Mouse (Mus musculus) forebrain, embryonic 11.5 days (tissue): ENCODE results near the gene Nup133. TPM values are rescaled to one million over a fixed set of nuclear protein-coding genes. Genes with fewer than 3 reads are reported as not detected.

Experiments used
- ATAC-seq: fragments of 200-750 bp; cut with Nextera tagmentation; replicated peaks from 2 replicates; pipeline ENCODE4 v1.8.0; 2017; ENCODE audit warnings: moderate TSS enrichment; ENCODE audit not compliant: low FRiP score
- DNase-seq: peaks from one replicate; pipeline ENCODE4 v3.0.0-alpha.2; 2017; ENCODE audit warnings: low spot score
- H3K27ac ChIP-seq: fragments of 300-500 bp; sonication (generic); 2 replicates; pipeline ENCODE4 v1.5.1; 2014; ENCODE audit warnings: low read depth, low read length
- H3K27me3 ChIP-seq: fragments of 300-500 bp; sonication (generic); 2 replicates; pipeline ENCODE4 v1.6.1; 2014; ENCODE audit warnings: mild to moderate bottlenecking, low read length, mixed read lengths; ENCODE audit not compliant: control insufficient read depth, insufficient read depth
- H3K36me3 ChIP-seq: fragments of 300-500 bp; sonication (generic); 2 replicates; pipeline ENCODE4 v1.6.1; 2014; ENCODE audit warnings: mild to moderate bottlenecking, low read length, moderate library complexity, mixed read lengths; ENCODE audit not compliant: control insufficient read depth, insufficient read depth
- H3K4me1 ChIP-seq: fragments of 300-500 bp; sonication (generic); replicated peaks from 2 replicates; pipeline ENCODE4 v1.6.1; 2014; ENCODE audit warnings: low read length, mixed read lengths; ENCODE audit not compliant: control insufficient read depth, insufficient read depth
- H3K4me2 ChIP-seq: fragments of 300-500 bp; sonication (generic); 2 replicates; pipeline ENCODE4 v1.6.1; 2014; ENCODE audit warnings: low read depth, mild to moderate bottlenecking, low read length, moderate library complexity, mixed read lengths; ENCODE audit not compliant: severe bottlenecking
- H3K4me3 ChIP-seq: fragments of 300-500 bp; sonication (generic); 2 replicates; pipeline ENCODE4 v1.5.1; 2014; ENCODE audit warnings: low read depth, low read length
- H3K9ac ChIP-seq: fragments of 300-500 bp; sonication (generic); 2 replicates; pipeline ENCODE4 v1.6.1; 2014; ENCODE audit warnings: low read length
- H3K9me3 ChIP-seq: fragments of 300-500 bp; sonication (generic); 2 replicates; pipeline ENCODE4 v1.6.1; 2016; ENCODE audit warnings: low read length, mixed read lengths; ENCODE audit not compliant: control insufficient read depth
- WGBS: fragments of 180-500 bp; shearing (Covaris S2); extraction: QIAGEN DNeasy Blood & Tissue Kit; methylation state at CpG from one replicate; pipeline ENCODE4 v1.1.7; 2014; 5-methylcytosine and 5-hydroxymethylcytosine counted together
- polyA plus RNA-seq: library from polyadenylated mRNA; unstranded; fragments of >200 nt; fragmentation: Nextera tagmentation; extraction: Ambion mirVana; gene quantifications from 2 replicates; pipeline ENCODE4 v1.2.1, GENCODE M21; 2014

Nup133 gene
- polyA plus RNA-seq: 60.6 and 66.8 TPM in 2 replicates

GRCm38 (mm10) chr8:123948942-123949685, at the start of gene Nup133:
Gene Nup133 (minus strand): TSS chr8:123949265.
- Histone ChIP-seq H3K4me2 (peak within 1 kb of the TSS; percentile 96), H3K9ac (peak within 1 kb of the TSS; percentile 88), H3K9me3 (no peaks in the 10 kb centered on the region), H3K4me1 (peaks cover 9% of the 10 kb centered on the region; the same call in 1 of the 2 replicates), H3K36me3 (peaks cover 2% of the 10 kb centered on the region; the same call in 1 of the 2 replicates), H3K27me3 (no peaks in the 10 kb centered on the region), H3K27ac (peak within 1 kb of the TSS; percentile 46; the same call in 1 of the 2 replicates), H3K4me3 (peak within 1 kb of the TSS; percentile 99)
- peak; percentile 88 for ATAC-seq
- DNase-seq: peak; percentile 100
- WGBS: 1% methylated on average over 77 of the region's 77 CpGs

- DNase-seq: no peak
- H3K4me3 ChIP-seq: no peak overlapping the region
- H3K36me3 ChIP-seq: peaks cover 7% of the 10 kb centered on the region; the same call in 1 of the 2 replicates
- H3K27me3 ChIP-seq: no peaks in the 10 kb centered on the region
- H3K4me2 ChIP-seq: no peak overlapping the region
- no peak overlapping the region for H3K9ac ChIP-seq
- no peaks in the 10 kb centered on the region for H3K9me3 ChIP-seq
- no peak overlapping the region for H3K27ac ChIP-seq
- H3K4me1 ChIP-seq: no peaks in the 10 kb centered on the region
- 98% methylated on average over 3 of the region's 3 CpGs for WGBS
- no peak for ATAC-seq
Measured at GRCm38 (mm10) chr8:123993997-123994396, 44.9 kb upstream of the Nup133 start.

- H3K36me3 ChIP-seq: peaks cover 7% of the 10 kb centered on the region; the same call in 1 of the 2 replicates
- H3K27me3 ChIP-seq: no peaks in the 10 kb centered on the region
- 95% methylated on average over 5 of the region's 5 CpGs for WGBS
- H3K4me1 ChIP-seq: no peaks in the 10 kb centered on the region
- H3K9me3 ChIP-seq: no peaks in the 10 kb centered on the region
- no peak overlapping the region for H3K4me2 ChIP-seq
- no peak overlapping the region for H3K4me3 ChIP-seq
- DNase-seq: no peak
- ATAC-seq: no peak
- no peak overlapping the region for H3K9ac ChIP-seq
- H3K27ac ChIP-seq: no peak overlapping the region
Measured at GRCm38 (mm10) chr8:123993597-123993996, 44.5 kb upstream of the Nup133 start.

GRCm38 (mm10) chr8:123992587-123992986, 43.5 kb upstream of the Nup133 start:
- Histone ChIP-seq H3K4me2 (no peak overlapping the region), H3K9me3 (no peaks in the 10 kb centered on the region), H3K4me3 (no peak overlapping the region), H3K27ac (no peak overlapping the region), H3K4me1 (no peaks in the 10 kb centered on the region), H3K9ac (no peak overlapping the region), H3K36me3 (peaks cover 7% of the 10 kb centered on the region; the same call in 1 of the 2 replicates), H3K27me3 (no peaks in the 10 kb centered on the region)
- 89% methylated on average over 8 of the region's 8 CpGs for WGBS
- ATAC-seq (no peak), DNase-seq (no peak)

GRCm38 (mm10) chr8:123990277-123991049, 41.4 kb upstream of the Nup133 start:
- no peak for DNase-seq
- H3K4me1 ChIP-seq: no peaks in the 10 kb centered on the region
- no peaks in the 10 kb centered on the region for H3K36me3 ChIP-seq
- WGBS: 92% methylated on average over 13 of the region's 13 CpGs
- no peak overlapping the region for H3K9ac ChIP-seq
- H3K9me3 ChIP-seq: no peaks in the 10 kb centered on the region
- no peak overlapping the region for H3K27ac ChIP-seq
- no peak for ATAC-seq
- no peak overlapping the region for H3K4me2 ChIP-seq
- H3K4me3 ChIP-seq: no peak overlapping the region
- H3K27me3 ChIP-seq: no peaks in the 10 kb centered on the region

- ATAC-seq: no peak
- H3K27ac ChIP-seq: no peak overlapping the region
Measured at GRCm38 (mm10) chr8:123989128-123989527, 40.1 kb upstream of the Nup133 start.

GRCm38 (mm10) chr8:123988605-123989038, 39.6 kb upstream of the Nup133 start:
- Histone ChIP-seq H3K27ac (no peak overlapping the region), H3K36me3 (no peaks in the 10 kb centered on the region), H3K4me2 (no peak overlapping the region), H3K4me1 (no peaks in the 10 kb centered on the region), H3K27me3 (no peaks in the 10 kb centered on the region), H3K9ac (no peak overlapping the region), H3K9me3 (no peaks in the 10 kb centered on the region), H3K4me3 (no peak overlapping the region)
- DNase-seq (no peak), ATAC-seq (no peak)
- 81% methylated on average over 6 of the region's 6 CpGs for WGBS

More at GRCm38 (mm10) chr8:123989128-123989527, 40.1 kb upstream of the Nup133 start:
- DNase-seq: no peak
- no peak overlapping the region for H3K9ac ChIP-seq
- H3K4me3 ChIP-seq: no peak overlapping the region
- no peaks in the 10 kb centered on the region for H3K27me3 ChIP-seq
- no peak overlapping the region for H3K4me2 ChIP-seq
- H3K36me3 ChIP-seq: no peaks in the 10 kb centered on the region
- no peaks in the 10 kb centered on the region for H3K4me1 ChIP-seq
- H3K9me3 ChIP-seq: no peaks in the 10 kb centered on the region
- 78% methylated on average over 7 of the region's 7 CpGs for WGBS

- ATAC-seq: peak; percentile 94
- Histone ChIP-seq H3K9ac (peak within 1 kb of the TSS; percentile 78), H3K4me2 (peak within 1 kb of the TSS; percentile 89), H3K27me3 (no peaks in the 10 kb centered on the region), H3K9me3 (no peaks in the 10 kb centered on the region), H3K36me3 (no peaks in the 10 kb centered on the region), H3K4me3 (peak within 1 kb of the TSS; percentile 74), H3K27ac (peak within 1 kb of the TSS; percentile 80), H3K4me1 (peaks cover 4% of the 10 kb centered on the region; the same call in 1 of the 2 replicates)
- WGBS: under 1% methylated on average over 56 of the region's 56 CpGs
- peak; percentile 90 for DNase-seq
Measured at GRCm38 (mm10) chr8:123982826-123983400, 33.8 kb upstream of the Nup133 start, which contains the start of gene Abcb10. Gene Abcb10 (minus strand): TSS chr8:123983122.
